Mouse (Mus musculus): ENCODE results near the gene Lsm10. TPM values are rescaled to one million over a fixed set of nuclear protein-coding genes. Genes with fewer than 3 reads are reported as not detected.

The Lsm10 gene
- polyA plus RNA-seq, 1 experiment from 2014 or later: 55.6 TPM

GRCm38 (mm10) chr4:126141021-126141420 is 44.6 kb downstream of the Lsm10 start:
- 63% methylated on average over 5 of the region's 5 CpGs for WGBS
- H3K4me1 ChIP-seq (replicated peaks; ENCODE audit: control insufficient read depth, insufficient read depth, low read length): no peaks in the 10 kb centered on the region
- peak overlapping the region; percentile 34; the same call in 1 of the 2 replicates for H3K27ac ChIP-seq (ENCODE audit: low read depth)
- no peaks in the 10 kb centered on the region for H3K27me3 ChIP-seq (replicated peaks; ENCODE audit: control insufficient read depth, insufficient read depth, low read length)
- H3K9me3 ChIP-seq (ENCODE audit: control insufficient read depth, low read length): no peaks in the 10 kb centered on the region
- H3K36me3 ChIP-seq (ENCODE audit: control insufficient read depth, insufficient read depth, low read length): peaks cover 40% of the 10 kb centered on the region
- H3K4me3 ChIP-seq (ENCODE audit: low read depth, low read length): no peak overlapping the region
- no peak overlapping the region for H3K4me2 ChIP-seq (ENCODE audit: low read length)
- H3K9ac ChIP-seq (ENCODE audit: low read length): no peak overlapping the region
- ATAC-seq (replicated peaks; ENCODE audit: low FRiP score, low TSS enrichment, low read depth) (no peak), DNase-seq (ENCODE audit: low spot score) (no peak)

- Histone ChIP-seq H3K27me3 (replicated peaks; ENCODE audit: control insufficient read depth, insufficient read depth, low read length) (no peaks in the 10 kb centered on the region), H3K9ac (ENCODE audit: low read length) (no peak overlapping the region), H3K4me3 (ENCODE audit: low read depth, low read length) (no peak overlapping the region), H3K27ac (ENCODE audit: low read depth) (no peak overlapping the region), H3K4me1 (replicated peaks; ENCODE audit: control insufficient read depth, insufficient read depth, low read length) (peaks cover 24% of the 10 kb centered on the region), H3K36me3 (ENCODE audit: control insufficient read depth, insufficient read depth, low read length) (peaks cover 10% of the 10 kb centered on the region; the same call in 1 of the 2 replicates), H3K9me3 (ENCODE audit: control insufficient read depth, low read length) (no peaks in the 10 kb centered on the region), H3K4me2 (ENCODE audit: low read length) (no peak overlapping the region)
- no peak for DNase-seq (ENCODE audit: low spot score)
- no peak for ATAC-seq (replicated peaks; ENCODE audit: low FRiP score, low TSS enrichment, low read depth)
- WGBS: 42% methylated on average over 3 of the region's 4 CpGs
These were observed 49.0 kb downstream of the Lsm10 start for GRCm38 (mm10) chr4:126145396-126145795.

DNA sequence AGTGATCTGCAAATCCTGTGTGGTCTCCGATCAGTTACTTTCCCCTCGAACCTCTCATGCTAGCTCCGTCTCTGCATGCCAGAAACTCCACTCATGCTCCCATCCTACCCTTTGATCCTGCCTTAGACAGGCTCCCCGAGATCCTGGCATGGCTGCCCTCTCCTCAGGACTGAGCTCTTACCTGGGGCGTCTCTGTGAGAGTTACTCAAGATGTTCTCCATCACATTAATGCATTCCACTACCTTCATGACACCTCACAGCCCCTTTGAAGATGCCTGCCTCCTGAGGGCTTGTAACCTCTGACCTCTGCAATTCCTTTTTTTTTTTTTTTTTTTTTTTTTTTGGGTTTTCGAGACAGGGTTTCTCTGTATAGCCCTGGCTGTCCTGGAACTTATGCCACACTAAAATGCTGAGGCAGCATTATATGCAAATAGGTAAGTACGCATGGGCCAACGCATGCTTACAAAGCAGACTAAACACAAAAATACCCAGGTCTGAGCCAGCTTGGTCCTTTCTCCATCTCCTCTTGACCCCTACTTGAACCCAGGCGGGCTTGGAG is 50.6 kb downstream of the Lsm10 start:
- H3K4me1 ChIP-seq (replicated peaks; ENCODE audit: control insufficient read depth, insufficient read depth, low read length): peaks cover 33% of the 10 kb centered on the region
- 15% methylated on average over 9 of the region's 9 CpGs for WGBS
- H3K27ac ChIP-seq (ENCODE audit: low read depth): peak overlapping the region; percentile 90
- peak overlapping the region; percentile 59; the same call in 1 of the 2 replicates for H3K9ac ChIP-seq (ENCODE audit: low read length)
- H3K4me3 ChIP-seq (ENCODE audit: low read depth, low read length): peak overlapping the region; percentile 54; the same call in 1 of the 2 replicates
- ATAC-seq (replicated peaks; ENCODE audit: low FRiP score, low TSS enrichment, low read depth) (no peak), DNase-seq (ENCODE audit: low spot score) (no peak)
- H3K4me2 ChIP-seq (ENCODE audit: low read length): peak overlapping the region; percentile 91
- H3K27me3 ChIP-seq (replicated peaks; ENCODE audit: control insufficient read depth, insufficient read depth, low read length): no peaks in the 10 kb centered on the region
- peaks cover 16% of the 10 kb centered on the region for H3K36me3 ChIP-seq (ENCODE audit: control insufficient read depth, insufficient read depth, low read length)
- no peaks in the 10 kb centered on the region for H3K9me3 ChIP-seq (ENCODE audit: control insufficient read depth, low read length)

GRCm38 (mm10) chr4:126147533-126148160 is 51.2 kb downstream of the Lsm10 start, which contains the start of gene Eva1b:
Eva1b (plus strand) TSS chr4:126147744.
- WGBS: 2% methylated on average over 24 of the region's 24 CpGs
- Histone ChIP-seq H3K4me2 (ENCODE audit: low read length) (peak within 1 kb of the TSS; percentile 91), H3K27me3 (replicated peaks; ENCODE audit: control insufficient read depth, insufficient read depth, low read length) (no peaks in the 10 kb centered on the region), H3K4me3 (ENCODE audit: low read depth, low read length) (peak within 1 kb of the TSS; percentile 54), H3K9ac (ENCODE audit: low read length) (peak within 1 kb of the TSS; percentile 59), H3K36me3 (ENCODE audit: control insufficient read depth, insufficient read depth, low read length) (peaks cover 16% of the 10 kb centered on the region), H3K4me1 (replicated peaks; ENCODE audit: control insufficient read depth, insufficient read depth, low read length) (peaks cover 33% of the 10 kb centered on the region), H3K27ac (ENCODE audit: low read depth) (peak within 1 kb of the TSS; percentile 90), H3K9me3 (ENCODE audit: control insufficient read depth, low read length) (no peaks in the 10 kb centered on the region)
- ATAC-seq (replicated peaks; ENCODE audit: low FRiP score, low TSS enrichment, low read depth): peak; percentile 61
- DNase-seq (ENCODE audit: low spot score): peak; percentile 91

Other genes with a start within 250 kb of the Lsm10 start
- gene Csf3r, start 72.1 kb upstream of the Lsm10 start, polyA plus RNA-seq (2014; fragmentation: Nextera tagmentation; extraction: Ambion mirVana): 0.75 and 0.81 TPM in 2 replicates
- 148 and 151 TPM in 2 replicates for gene Mrps15, start 49.7 kb upstream of the Lsm10 start, polyA plus RNA-seq (2014; fragmentation: Nextera tagmentation; extraction: Ambion mirVana)
- gene Oscp1, start 38.1 kb upstream of the Lsm10 start, polyA plus RNA-seq (2014; fragmentation: Nextera tagmentation; extraction: Ambion mirVana): 12.1 and 13.5 TPM in 2 replicates
- 22.5 and 23.8 TPM in 2 replicates for gene Stk40, start 7.3 kb downstream of the Lsm10 start, polyA plus RNA-seq (2014; fragmentation: Nextera tagmentation; extraction: Ambion mirVana)
- 61.0 and 63.2 TPM in 2 replicates for gene Eva1b, start 51.1 kb downstream of the Lsm10 start, polyA plus RNA-seq (2014; fragmentation: Nextera tagmentation; extraction: Ambion mirVana)
- 7.4 and 7.9 TPM in 2 replicates for gene Sh3d21, start 66.9 kb downstream of the Lsm10 start, polyA plus RNA-seq (2014; fragmentation: Nextera tagmentation; extraction: Ambion mirVana)
- gene Thrap3, start 106.1 kb downstream of the Lsm10 start, polyA plus RNA-seq (2014; fragmentation: Nextera tagmentation; extraction: Ambion mirVana): 206 TPM in 2 replicates
- gene Map7d1, start 159.7 kb downstream of the Lsm10 start, polyA plus RNA-seq (2014; fragmentation: Nextera tagmentation; extraction: Ambion mirVana): 37.8 and 38.0 TPM in 2 replicates
- gene Trappc3, start 165.7 kb downstream of the Lsm10 start, polyA plus RNA-seq (2014; fragmentation: Nextera tagmentation; extraction: Ambion mirVana): 20.5 and 24.6 TPM in 2 replicates
- 5.3 and 6.7 TPM in 2 replicates for gene Col8a2, start 190.2 kb downstream of the Lsm10 start, polyA plus RNA-seq (2014; fragmentation: Nextera tagmentation; extraction: Ambion mirVana)
- gene Adprhl2, start 225.1 kb downstream of the Lsm10 start, polyA plus RNA-seq (2014; fragmentation: Nextera tagmentation; extraction: Ambion mirVana): 49.3 and 50.9 TPM in 2 replicates
- gene Tekt2, start 229.1 kb downstream of the Lsm10 start, polyA plus RNA-seq (2014; fragmentation: Nextera tagmentation; extraction: Ambion mirVana): 7.6 and 9.3 TPM in 2 replicates